Mouse (Mus musculus) megakaryocyte, embryonic 14.5 days (primary cell): Measurements from ENCODE around the gene Tle3.

ENCODE experiments used
- FLI1 ChIP-seq: IDR thresholded peaks from 2 replicates; pipeline ENCODE4 v1.6.1; 2012; ENCODE audit warnings: low read length, inconsistent platforms, mixed read lengths
- GATA1 ChIP-seq: IDR thresholded peaks from 3 replicates; pipeline ENCODE4 v1.6.1; 2012; ENCODE audit warnings: mixed read lengths, low read length, inconsistent platforms, borderline replicate concordance

DNA sequence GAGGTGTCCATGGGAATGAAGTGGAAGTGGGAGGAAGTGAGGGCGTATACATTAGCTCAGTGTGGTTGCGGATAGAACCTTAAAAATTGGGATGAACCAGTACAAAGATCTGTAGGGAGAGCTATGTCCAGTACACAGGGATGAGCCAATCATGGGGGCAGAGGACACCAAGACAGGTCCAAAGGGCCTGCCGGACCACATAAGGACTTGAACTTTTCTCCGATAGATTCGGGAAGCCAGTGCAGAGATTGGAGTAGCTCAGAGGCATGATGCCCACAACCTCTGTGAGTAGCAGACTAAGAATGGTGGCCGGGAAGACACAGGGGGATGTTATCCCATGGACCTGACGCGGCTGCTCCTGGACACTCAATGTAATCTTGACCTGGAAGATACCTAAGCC, 12.0 kb upstream of the Tle3 start:
- TF ChIP-seq GATA1 (no peak), FLI1 (no peak)
